Mouse (Mus musculus): ENCODE measurements around the gene Il10.

Gene Il10

GRCm38 (mm10) chr1:131049361-131049806 is 29.7 kb downstream of the Il10 start:
- DNase-seq (ENCODE audit: low spot score) = no peak

- no peak for DNase-seq (ENCODE audit: low spot score)
These were observed 30.4 kb downstream of the Il10 start for GRCm38 (mm10) chr1:131050011-131050410.

GRCm38 (mm10) chr1:131050617-131051016 is 31.0 kb downstream of the Il10 start:
- no peak for DNase-seq (ENCODE audit: low spot score)

DNA sequence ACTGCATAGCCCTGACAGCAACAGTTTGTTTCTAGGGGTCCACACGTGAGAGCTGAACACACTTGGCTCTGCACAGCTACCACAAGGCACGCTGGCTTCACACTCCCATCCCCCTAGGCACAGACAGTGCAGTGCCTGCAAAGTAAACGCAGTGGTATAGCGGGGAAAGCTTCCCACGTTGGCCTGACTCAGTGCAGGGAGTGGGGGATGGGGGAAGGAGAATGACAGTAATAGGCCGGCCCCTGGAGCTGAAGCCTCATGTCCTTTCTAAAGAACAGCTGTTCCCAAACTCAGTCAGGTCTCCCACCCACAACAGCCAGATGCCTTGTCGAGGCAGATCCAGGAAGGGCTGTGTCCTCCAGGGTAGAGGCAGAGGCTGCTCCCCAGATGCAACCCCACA is 31.4 kb downstream of the Il10 start:
- DNase-seq (ENCODE audit: low spot score) = no peak

DNA sequence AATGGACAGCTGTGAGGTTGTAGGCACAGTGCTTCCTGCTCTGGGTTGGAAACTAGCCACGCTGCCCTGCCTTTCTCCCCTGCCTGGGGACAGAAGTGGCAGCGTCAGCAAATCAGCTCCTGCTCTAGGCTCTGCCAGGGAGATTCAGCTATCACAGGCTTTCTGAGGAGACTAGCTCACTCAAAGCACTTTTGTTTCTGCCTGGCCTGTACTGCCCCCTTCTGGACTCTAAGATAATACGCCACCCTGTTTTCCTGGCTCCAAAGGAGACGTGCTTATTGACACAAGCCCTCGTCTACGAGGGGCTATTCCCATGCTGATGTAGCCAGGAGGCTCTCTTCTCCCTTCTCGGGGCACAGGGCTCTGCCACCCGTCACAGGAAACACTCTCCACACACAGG is 33.6 kb downstream of the Il10 start:
- DNase-seq (ENCODE audit: low spot score) = peak; percentile 44

- DNase-seq (ENCODE audit: low spot score) = no peak
These were observed 34.0 kb downstream of the Il10 start for GRCm38 (mm10) chr1:131053656-131054055.

- no peak for DNase-seq (ENCODE audit: low spot score)
These were observed 34.6 kb downstream of the Il10 start for GRCm38 (mm10) chr1:131054251-131054650.

DNA sequence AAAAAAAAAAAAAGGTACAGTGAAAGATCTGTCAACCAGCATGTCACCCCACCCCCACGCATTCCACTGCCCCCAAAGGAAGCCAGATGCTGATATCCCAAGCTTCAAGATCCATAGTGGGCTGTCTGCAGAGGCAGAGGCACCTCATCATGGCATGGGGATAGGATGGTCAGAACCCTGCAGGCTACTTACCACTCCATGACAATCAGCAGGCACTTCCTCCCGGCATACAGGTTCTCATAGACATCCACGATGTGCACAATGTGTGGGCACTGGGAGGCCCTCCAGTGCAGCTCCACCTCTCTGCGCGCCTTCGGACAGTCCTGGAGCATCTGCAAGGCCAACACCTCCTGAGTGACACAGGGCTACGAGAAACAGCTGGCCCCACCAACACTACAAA is 38.8 kb downstream of the Il10 start:
- no peak for DNase-seq (ENCODE audit: low spot score)

- no peak for DNase-seq (ENCODE audit: low spot score)
These were observed 39.8 kb downstream of the Il10 start for GRCm38 (mm10) chr1:131059411-131059810.

- DNase-seq (ENCODE audit: low spot score) = no peak
These were observed 40.2 kb downstream of the Il10 start for GRCm38 (mm10) chr1:131059841-131060240.

GRCm38 (mm10) chr1:131060290-131061253 is 40.9 kb downstream of the Il10 start:
- peak; percentile 62 for DNase-seq (ENCODE audit: low spot score)

GRCm38 (mm10) chr1:131061740-131062254 is 42.2 kb downstream of the Il10 start:
- no peak for DNase-seq (ENCODE audit: low spot score)

GRCm38 (mm10) chr1:131062821-131063220 is 43.2 kb downstream of the Il10 start:
- DNase-seq (ENCODE audit: low spot score) = no peak

DNA sequence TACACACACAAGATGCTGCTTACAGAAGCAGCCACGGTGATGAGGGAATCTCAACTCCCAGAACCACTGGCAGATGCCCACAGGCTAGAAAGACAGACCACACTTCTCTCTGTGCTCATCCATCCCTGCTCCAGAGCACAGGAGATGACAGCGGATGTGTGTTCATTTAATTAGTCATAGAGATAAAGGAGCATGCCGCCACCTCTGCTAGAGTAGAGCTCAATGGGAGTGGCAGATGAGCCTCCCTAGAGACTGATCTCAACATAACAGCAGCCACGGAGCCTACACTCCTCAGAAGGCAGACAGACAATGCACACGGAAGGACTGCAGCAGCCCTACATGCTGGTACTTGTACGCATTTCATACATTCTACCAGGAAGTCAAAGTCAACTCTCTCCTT is 44.6 kb downstream of the Il10 start:
- DNase-seq (ENCODE audit: low spot score) = no peak

- DNase-seq (ENCODE audit: low spot score) = no peak
These were observed 48.5 kb downstream of the Il10 start for GRCm38 (mm10) chr1:131068011-131068727.

GRCm38 (mm10) chr1:131069010-131069409 is 49.4 kb downstream of the Il10 start:
- DNase-seq (ENCODE audit: low spot score) = no peak

DNA sequence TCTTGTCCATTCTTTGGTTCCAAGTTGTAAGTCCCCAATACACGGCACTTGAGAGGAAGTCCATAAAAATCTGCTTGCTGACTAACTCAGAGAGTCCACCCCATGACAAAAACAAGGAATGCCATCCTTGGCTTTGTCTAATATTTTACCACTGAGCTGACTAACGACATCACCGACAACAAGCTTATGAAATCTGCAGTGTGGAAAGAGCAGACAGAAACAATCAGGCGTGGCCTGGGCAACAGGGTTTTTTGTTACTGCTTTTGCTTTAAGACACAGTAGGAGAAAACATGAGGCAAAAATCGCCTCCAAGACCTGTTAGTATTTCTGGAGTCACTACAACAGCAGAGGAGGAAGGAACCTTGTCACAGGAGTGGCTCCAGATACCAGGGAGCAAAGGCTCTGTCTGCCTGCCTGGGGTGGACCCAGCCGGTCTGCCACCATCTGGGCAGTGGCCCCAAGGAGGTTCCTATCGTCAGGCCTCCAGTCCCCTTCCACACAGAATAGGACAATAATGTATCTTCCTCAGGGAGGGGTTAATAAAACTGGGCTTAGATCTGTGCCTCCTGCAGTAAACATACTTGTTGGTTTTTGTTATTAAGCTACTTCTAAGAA is 52.8 kb downstream of the Il10 start:
- no peak for DNase-seq (ENCODE audit: low spot score)

- no peak for DNase-seq (ENCODE audit: low spot score)
These were observed 54.9 kb downstream of the Il10 start for GRCm38 (mm10) chr1:131074524-131074938.
